Mouse (Mus musculus): ENCODE data around the gene Hlx.

Gene Hlx

GRCm38 (mm10) chr1:184732556-184733049 is at the start of gene Hlx:
Gene Hlx, minus strand, starts transcription at chr1:184732619.
- peak; percentile 91 for DNase-seq (ENCODE audit: inconsistent ontology term)

- peak; percentile 12 for DNase-seq (ENCODE audit: inconsistent ontology term)
Observed at GRCm38 (mm10) chr1:184782161-184782513, 49.7 kb upstream of the Hlx start.

- no peak for DNase-seq (ENCODE audit: inconsistent ontology term)
Observed at GRCm38 (mm10) chr1:184781286-184782160, 49.1 kb upstream of the Hlx start.

DNA sequence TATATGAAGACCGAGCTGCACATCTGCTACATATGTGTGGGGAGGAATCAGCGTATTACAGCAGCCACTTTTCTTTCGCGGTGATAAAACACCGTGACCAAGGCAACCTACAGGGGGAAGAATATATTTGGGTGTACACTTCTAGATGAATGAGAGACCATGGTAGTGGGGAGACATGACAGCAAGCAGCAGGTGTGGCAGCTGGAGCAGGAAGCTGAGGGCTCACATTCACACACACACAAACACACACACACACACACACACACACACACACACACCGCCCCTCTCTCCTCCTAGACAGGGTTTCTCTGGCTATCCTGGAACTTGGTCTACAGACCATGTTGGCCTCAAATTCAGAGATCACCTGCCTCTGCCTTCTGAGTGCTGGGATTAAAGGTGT is 45.7 kb upstream of the Hlx start:
- no peak for DNase-seq (ENCODE audit: inconsistent ontology term)

DNA sequence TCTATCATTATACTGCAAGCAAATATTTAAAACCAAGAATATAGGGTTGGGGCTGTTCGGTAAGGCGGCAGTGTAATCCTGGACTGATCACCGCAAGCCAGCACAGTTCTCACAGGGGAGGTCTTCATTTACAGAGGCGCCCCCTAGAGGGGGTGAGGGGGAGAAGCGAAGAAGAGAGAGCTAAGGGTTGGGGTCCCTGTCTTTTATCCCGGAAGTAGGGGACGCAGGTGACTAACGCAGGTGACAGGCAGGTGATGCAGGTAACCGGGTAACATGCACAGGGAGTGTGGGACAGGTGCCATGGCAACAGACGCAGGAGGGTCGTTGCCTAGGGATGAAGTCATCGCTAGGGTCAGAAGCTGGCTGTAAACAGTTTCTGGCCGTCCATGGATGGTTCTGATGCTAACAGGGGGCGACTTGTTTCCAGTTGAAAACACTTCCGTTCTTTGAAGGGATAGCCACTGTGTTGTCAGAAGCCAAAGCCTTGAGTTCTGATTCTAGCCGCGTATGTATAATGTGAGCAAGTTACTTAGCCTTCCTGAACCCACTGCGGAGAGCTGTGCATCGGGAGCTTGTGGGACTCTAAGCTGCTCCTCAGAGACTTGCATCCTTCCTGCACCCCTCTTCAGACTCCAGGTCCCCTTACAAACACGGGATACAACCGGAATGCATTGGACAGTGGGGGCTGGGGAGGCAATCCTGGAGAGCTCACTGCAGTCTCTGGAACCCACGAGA is 44.8 kb upstream of the Hlx start:
- DNase-seq (ENCODE audit: inconsistent ontology term): no peak

GRCm38 (mm10) chr1:184775289-184775688 is 42.9 kb upstream of the Hlx start:
- no peak for DNase-seq (ENCODE audit: inconsistent ontology term)

GRCm38 (mm10) chr1:184771891-184772249 is 39.5 kb upstream of the Hlx start:
- DNase-seq (ENCODE audit: inconsistent ontology term): no peak

DNA sequence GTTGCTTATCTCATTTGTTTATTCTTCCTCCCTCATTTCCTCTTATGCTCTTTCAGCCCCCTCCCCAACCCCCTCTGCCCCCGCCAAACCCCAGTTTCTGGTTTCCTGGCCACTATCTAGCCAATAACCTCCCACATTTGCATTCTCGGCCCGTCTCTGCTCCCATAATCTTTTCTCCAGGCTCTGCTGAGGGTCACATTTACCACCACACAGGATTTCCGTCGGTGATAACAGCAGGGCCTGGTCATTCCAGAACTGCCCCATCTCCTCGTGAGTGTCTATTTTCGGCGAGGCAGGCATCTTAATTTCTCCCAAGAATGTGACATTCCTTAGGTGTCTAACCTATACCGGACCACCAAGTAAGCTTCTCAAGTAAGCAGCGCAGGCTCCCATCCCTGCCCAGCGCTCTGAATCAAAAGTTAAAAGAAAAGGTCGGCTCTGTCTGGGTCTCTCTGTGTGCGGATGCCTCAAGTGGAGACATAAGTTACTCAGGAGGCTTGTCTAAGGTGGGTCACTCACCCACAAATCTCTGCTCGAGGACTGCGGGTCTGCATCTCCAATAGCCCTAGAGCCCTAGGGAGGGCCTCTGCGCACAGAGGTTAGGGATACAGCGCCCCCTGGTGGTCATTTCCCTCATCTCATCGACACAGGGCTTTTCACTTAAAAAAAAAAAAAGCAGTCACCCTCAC is 38.9 kb upstream of the Hlx start:
- peak; percentile 49 for DNase-seq (ENCODE audit: inconsistent ontology term)

- DNase-seq (ENCODE audit: inconsistent ontology term): no peak
Observed at GRCm38 (mm10) chr1:184763866-184764265, 31.4 kb upstream of the Hlx start.

DNA sequence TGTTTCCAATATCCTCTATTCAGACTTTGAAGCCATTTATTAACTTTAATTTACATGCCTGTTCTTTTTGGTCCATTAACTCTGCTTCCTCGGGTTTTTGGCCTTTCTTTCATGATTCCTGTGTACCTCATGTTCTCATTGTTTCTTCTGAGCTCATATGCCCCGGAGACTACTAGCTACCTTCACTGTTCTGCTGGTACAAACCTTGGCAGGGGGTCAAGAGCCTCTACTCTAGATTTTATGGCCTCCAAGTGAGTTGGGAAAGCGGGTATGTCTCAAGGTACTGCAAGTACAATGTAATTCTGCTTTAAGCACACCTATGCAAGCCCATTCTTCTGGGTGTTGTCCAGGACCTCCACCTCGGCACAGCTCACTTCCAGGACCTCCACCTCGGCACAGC is 30.5 kb upstream of the Hlx start:
- no peak for DNase-seq (ENCODE audit: inconsistent ontology term)

DNA sequence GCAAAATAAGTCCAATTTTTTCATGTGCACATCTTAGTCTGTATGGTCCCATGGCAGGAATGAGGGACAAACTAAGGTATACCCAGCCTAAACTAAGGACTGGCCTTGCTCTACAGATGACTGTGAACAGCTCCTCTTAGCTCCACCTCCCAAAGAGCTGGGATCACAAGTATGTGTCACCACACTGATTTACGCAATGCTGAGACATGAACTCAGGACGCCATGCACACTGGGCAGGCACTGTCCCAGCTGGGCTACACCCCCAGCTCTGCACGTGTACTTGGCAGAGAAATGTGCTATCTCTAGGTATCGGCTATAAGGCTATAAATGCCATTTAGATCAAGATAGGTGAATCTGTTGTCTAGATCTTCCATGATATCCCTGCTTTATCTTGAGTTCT is 29.6 kb upstream of the Hlx start:
- DNase-seq (ENCODE audit: inconsistent ontology term): no peak

- DNase-seq (ENCODE audit: inconsistent ontology term): no peak
Observed at GRCm38 (mm10) chr1:184752671-184753070, 20.3 kb upstream of the Hlx start.

DNA sequence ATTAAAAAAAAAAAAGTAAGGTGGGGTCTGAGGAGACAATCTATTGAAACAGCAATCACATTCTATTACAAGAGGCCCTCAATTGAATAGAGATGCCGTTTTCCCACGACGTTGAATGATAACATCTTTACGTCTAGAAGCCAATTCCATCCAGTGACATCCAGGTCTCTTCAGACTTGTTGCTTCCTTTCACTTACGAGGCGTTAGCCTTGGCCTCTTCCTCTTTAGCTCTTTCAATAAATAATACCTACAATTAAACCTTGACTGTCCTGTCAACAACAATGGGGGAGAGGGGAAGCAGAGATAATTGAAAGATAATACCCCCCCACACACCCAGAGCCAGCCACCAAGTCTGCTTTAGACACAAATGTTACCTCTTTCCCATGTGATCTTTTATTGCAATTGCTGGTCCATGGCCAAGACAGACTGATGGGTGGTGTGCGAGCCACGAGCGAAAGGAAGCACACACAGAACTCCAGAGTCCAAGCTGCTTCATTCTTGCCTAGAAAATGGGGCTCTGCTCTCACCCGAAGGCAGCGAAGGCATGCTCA is 17.8 kb upstream of the Hlx start:
- DNase-seq (ENCODE audit: inconsistent ontology term): no peak

DNA sequence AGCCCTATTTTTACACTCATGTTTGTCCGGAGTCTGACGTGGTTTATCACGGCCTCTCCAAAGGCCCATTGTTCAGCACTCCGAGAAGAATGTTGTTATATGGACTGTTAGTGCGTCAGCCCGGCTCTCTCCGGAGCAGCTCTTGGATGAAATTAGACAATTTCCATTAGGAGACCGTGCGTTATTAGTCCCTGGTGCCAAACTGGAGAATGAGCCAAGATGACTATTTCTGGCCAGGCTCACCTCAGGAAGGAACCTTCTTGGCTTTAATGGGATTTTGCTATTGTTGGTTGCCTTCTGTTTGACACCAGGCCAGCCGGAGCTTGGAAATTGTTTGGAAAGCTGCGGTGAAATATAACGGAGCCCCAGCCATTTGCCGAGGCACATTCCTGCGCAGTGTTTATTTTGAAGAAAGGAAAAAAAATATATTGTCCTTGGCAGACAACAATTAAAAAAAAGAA is 16.3 kb upstream of the Hlx start:
- no peak for DNase-seq (ENCODE audit: inconsistent ontology term)

GRCm38 (mm10) chr1:184737876-184738479 is 5.6 kb upstream of the Hlx start:
- no peak for DNase-seq (ENCODE audit: inconsistent ontology term)

DNA sequence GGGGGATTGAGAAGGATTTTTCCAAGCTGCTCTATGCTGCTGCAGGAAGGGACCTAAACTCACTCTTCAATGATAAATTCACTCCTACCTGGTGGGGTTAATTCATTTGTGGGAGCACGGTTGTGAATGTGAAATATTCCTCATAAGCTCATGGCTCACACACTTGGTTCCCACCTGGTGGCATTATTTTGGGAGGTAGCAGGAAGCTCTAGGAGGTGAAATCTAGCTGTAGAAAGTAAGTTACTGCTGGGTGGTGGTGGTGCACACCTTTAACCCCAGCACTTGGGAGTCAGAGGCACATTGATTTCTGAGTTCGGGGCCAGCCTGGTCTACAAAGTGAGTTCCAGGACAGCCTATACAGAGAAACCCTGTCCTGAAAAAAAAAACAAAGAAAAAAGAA is 4.8 kb upstream of the Hlx start:
- DNase-seq (ENCODE audit: inconsistent ontology term): no peak

DNA sequence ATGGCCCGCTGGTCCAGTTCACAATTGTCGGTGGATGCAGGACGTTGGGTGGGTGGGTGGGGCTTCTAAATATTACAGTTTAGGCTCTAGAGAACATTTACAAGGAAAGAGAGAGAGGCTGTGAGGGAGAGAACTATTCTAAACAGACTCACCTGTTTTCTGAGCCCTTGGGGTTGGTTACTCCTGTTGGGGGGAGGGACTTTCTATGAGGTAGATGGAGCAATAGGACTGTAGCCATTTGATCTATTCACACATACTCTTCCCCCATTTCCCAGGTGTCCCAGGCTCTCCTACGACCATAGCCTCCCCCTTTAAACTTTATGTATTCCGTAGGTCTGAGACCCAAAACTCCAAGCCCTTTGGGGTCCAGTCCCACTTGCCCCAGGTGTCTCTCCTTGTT is 3.8 kb upstream of the Hlx start:
- no peak for DNase-seq (ENCODE audit: inconsistent ontology term)

- DNase-seq (ENCODE audit: inconsistent ontology term): no peak
Observed at GRCm38 (mm10) chr1:184734991-184735920, 2.8 kb upstream of the Hlx start.

- DNase-seq (ENCODE audit: inconsistent ontology term): no peak
Observed at GRCm38 (mm10) chr1:184734067-184734830, 1.8 kb upstream of the Hlx start.

Data from Muller cell, postnatal 12 days (primary cell).